Mouse (Mus musculus) stomach, postnatal 0 days (tissue): ENCODE measurements around the gene Rfxank. TPM values are rescaled to one million over a fixed set of nuclear protein-coding genes. Genes with fewer than 3 reads are reported as not detected.

Experiments used
- ATAC-seq: fragments of 200-750 bp; cut with Nextera tagmentation; 2 replicates; pipeline ENCODE4 v1.8.0; 2017; ENCODE audit not compliant: low FRiP score, low TSS enrichment
- DNase-seq: peaks from one replicate; pipeline ENCODE4 v3.0.0-alpha.2; 2016; ENCODE audit warnings: low spot score
- H3K27ac ChIP-seq: fragments of 300-500 bp; sonication (generic); replicated peaks from 2 replicates; pipeline ENCODE4 v1.5.1; 2014; ENCODE audit warnings: mild to moderate bottlenecking, control low read depth
- H3K27me3 ChIP-seq: fragments of 300-500 bp; sonication (generic); 2 replicates; pipeline ENCODE4 v1.6.1; 2014; ENCODE audit warnings: low read length; ENCODE audit not compliant: control insufficient read depth, insufficient read depth
- H3K36me3 ChIP-seq: fragments of 300-500 bp; sonication (generic); 2 replicates; pipeline ENCODE4 v1.6.1; 2014; ENCODE audit warnings: low read length, mixed read lengths; ENCODE audit not compliant: control insufficient read depth, insufficient read depth
- H3K4me1 ChIP-seq: fragments of 300-500 bp; sonication (generic); replicated peaks from 2 replicates; pipeline ENCODE4 v1.6.1; 2014; ENCODE audit warnings: antibody characterized with exemption; ENCODE audit not compliant: control insufficient read depth, insufficient read depth
- H3K4me2 ChIP-seq: fragments of 300-500 bp; sonication (generic); replicated peaks from 2 replicates; pipeline ENCODE4 v1.6.1; 2014; ENCODE audit warnings: low read depth, mild to moderate bottlenecking, control low read depth, moderate library complexity
- H3K4me3 ChIP-seq: fragments of 300-500 bp; sonication (generic); 2 replicates; pipeline ENCODE4 v1.5.1; 2014; ENCODE audit warnings: low read depth, low read length, control low read depth
- H3K9ac ChIP-seq: fragments of 300-500 bp; sonication (generic); 2 replicates; pipeline ENCODE4 v1.6.1; 2014; ENCODE audit warnings: mild to moderate bottlenecking, low read length, control low read depth, mixed read lengths
- H3K9me3 ChIP-seq: fragments of 300-500 bp; sonication (generic); 2 replicates; pipeline ENCODE4 v1.6.1; 2016; ENCODE audit warnings: low read length; ENCODE audit not compliant: control insufficient read depth
- CTCF ChIP-seq: IDR thresholded peaks from 2 replicates; pipeline ENCODE4 v1.5.1; 2016; ENCODE audit warnings: antibody characterized with exemption, low read depth, mild to moderate bottlenecking, moderate library complexity
- EP300 ChIP-seq: optimal IDR thresholded peaks from 2 replicates; pipeline ENCODE3; 2016; ENCODE audit warnings: antibody characterized with exemption
- WGBS: fragments of 180-500 bp; shearing (Covaris S2); extraction: QIAGEN DNeasy Blood & Tissue Kit; methylation state at CpG from one replicate; pipeline ENCODE4 v1.1.7; 2014; 5-methylcytosine and 5-hydroxymethylcytosine counted together
- polyA plus RNA-seq: library from polyadenylated mRNA; unstranded; fragments of >200 nt; fragmentation: Nextera tagmentation; extraction: Ambion mirVana; gene quantifications from 2 replicates; pipeline ENCODE4 v1.2.1, GENCODE M21; 2015

Rfxank gene
- polyA plus RNA-seq, 1 experiment from 2014 or later, result 8.9 TPM

- H3K27me3 ChIP-seq, result peaks cover 2% of the 10 kb centered on the region; the same call in 1 of the 2 replicates
- no peak overlapping the region for H3K9ac ChIP-seq
- no peak overlapping the region for H3K4me2 ChIP-seq
- 55% methylated on average over 8 of the region's 8 CpGs for WGBS
- no peaks in the 10 kb centered on the region for H3K4me1 ChIP-seq
- no peak overlapping the region for H3K4me3 ChIP-seq
- H3K36me3 ChIP-seq, result no peaks in the 10 kb centered on the region
- DNase-seq (no peak), ATAC-seq (no peak)
- TF ChIP-seq EP300 (no peak), CTCF (no peak)
- no peak overlapping the region for H3K27ac ChIP-seq
- no peaks in the 10 kb centered on the region for H3K9me3 ChIP-seq
Observed at GRCm38 (mm10) chr8:70092786-70093185, 46.2 kb downstream of the Rfxank start.

- H3K4me2 ChIP-seq, result no peak overlapping the region
- DNase-seq (no peak), ATAC-seq (no peak)
- H3K4me1 ChIP-seq, result no peaks in the 10 kb centered on the region
- no peak overlapping the region for H3K4me3 ChIP-seq
- H3K9me3 ChIP-seq, result no peaks in the 10 kb centered on the region
- H3K36me3 ChIP-seq, result no peaks in the 10 kb centered on the region
- no peak for TF ChIP-seq EP300
- no peak for TF ChIP-seq CTCF
- H3K27ac ChIP-seq, result no peak overlapping the region
- H3K27me3 ChIP-seq, result peaks cover 12% of the 10 kb centered on the region; the same call in 1 of the 2 replicates
- WGBS, result 62% methylated on average over 9 of the region's 9 CpGs
- no peak overlapping the region for H3K9ac ChIP-seq
Observed at GRCm38 (mm10) chr8:70089296-70089960, 49.5 kb downstream of the Rfxank start.

DNA sequence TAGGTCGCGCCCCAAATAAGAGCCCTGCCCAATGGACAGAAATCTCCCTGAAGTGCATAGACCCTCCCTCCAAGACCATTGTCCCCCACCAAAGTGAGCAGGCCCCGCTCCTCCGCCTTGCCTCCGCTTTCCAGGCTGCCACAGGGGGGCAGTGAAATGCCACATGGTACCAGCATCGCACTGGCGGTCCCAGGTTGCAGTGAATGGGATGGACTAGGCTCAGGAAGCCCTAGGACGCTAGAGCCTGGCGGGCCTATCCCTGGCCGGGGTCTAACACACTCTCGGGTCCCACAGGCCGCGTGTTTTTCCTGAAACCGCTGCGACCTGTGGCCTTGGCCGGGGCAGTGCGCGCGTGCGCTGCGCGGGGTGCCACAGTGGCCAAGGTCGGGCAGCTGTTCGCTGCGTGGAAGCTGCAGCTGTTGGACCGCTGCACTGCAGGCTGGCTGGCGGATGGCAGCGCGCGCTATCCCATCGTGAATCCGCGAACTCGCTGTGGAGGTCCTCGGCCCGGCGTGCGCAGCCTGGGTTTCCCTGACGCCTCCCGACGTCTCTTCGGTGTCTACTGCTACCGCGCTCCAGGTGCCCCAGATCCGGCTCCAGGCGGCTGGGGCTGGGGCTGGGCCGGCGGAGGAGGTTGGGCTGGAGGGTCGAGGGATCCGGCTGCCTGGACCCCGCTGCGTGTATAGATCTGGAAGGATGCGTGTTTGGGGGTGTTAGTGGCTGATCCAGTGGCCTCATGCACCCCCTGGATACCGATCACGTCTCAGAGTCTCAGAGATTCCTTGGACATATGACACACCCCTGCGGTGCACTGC is 50.9 kb downstream of the Rfxank start:
- Histone ChIP-seq H3K4me1 (no peaks in the 10 kb centered on the region), H3K9me3 (no peaks in the 10 kb centered on the region), H3K36me3 (no peaks in the 10 kb centered on the region), H3K9ac (no peak overlapping the region), H3K27ac (no peak overlapping the region), H3K4me2 (peak overlapping the region; percentile 27; the same call in 1 of the 2 replicates), H3K4me3 (peak overlapping the region; percentile 18), H3K27me3 (peaks cover 21% of the 10 kb centered on the region)
- WGBS, result 3% methylated on average over 55 of the region's 56 CpGs
- peak; percentile 55 for DNase-seq
- no peak for ATAC-seq
- TF ChIP-seq EP300 (no peak), CTCF (peak; percentile 81)

GRCm38 (mm10) chr8:70087237-70087636 is 51.7 kb downstream of the Rfxank start:
- no peak for DNase-seq
- no peak for ATAC-seq
- Histone ChIP-seq H3K36me3 (no peaks in the 10 kb centered on the region), H3K27ac (no peak overlapping the region), H3K9ac (no peak overlapping the region), H3K27me3 (peaks cover 25% of the 10 kb centered on the region), H3K4me3 (no peak overlapping the region), H3K9me3 (no peaks in the 10 kb centered on the region), H3K4me1 (no peaks in the 10 kb centered on the region), H3K4me2 (no peak overlapping the region)
- WGBS, result 9% methylated on average over 7 of the region's 7 CpGs
- no peak for TF ChIP-seq EP300
- TF ChIP-seq CTCF, result no peak

DNA sequence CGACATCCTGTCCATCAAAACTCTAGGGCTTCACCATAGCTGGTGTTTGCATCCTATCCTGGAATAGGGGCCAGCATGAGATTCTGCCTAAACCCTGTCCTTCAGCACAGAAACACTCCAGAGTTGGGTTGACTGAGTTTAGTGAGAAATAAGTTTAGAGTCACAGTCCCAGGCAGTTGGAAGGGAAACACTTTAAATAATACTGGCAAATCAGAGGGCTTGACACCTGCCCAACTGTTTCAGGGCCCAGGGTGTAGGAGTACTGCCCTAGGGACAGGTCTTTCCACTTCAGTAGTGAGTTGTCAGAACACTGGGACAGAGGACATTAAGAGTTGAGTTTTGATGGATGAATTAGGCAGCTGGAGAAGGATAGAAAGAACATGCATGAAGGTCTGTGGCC is 52.8 kb downstream of the Rfxank start:
- H3K27me3 ChIP-seq, result peaks cover 25% of the 10 kb centered on the region
- H3K4me1 ChIP-seq, result no peaks in the 10 kb centered on the region
- DNase-seq (no peak), ATAC-seq (no peak)
- H3K9me3 ChIP-seq, result no peaks in the 10 kb centered on the region
- H3K4me3 ChIP-seq, result no peak overlapping the region
- WGBS, result 52% methylated on average over 1 of the region's 1 CpGs
- H3K36me3 ChIP-seq, result no peaks in the 10 kb centered on the region
- no peak overlapping the region for H3K27ac ChIP-seq
- no peak for TF ChIP-seq EP300
- TF ChIP-seq CTCF, result no peak
- H3K9ac ChIP-seq, result no peak overlapping the region
- no peak overlapping the region for H3K4me2 ChIP-seq
